Mouse (Mus musculus) heart, embryonic 14.5 days (tissue): ENCODE measurements at regions not wholly inside any gene's neighbourhood (a gene's known extent, or its start where the extent isn't known, plus 50 kb on each side); places are given as distances from the start of the nearest gene placed in this dataset.
"Not testable (repeated sequence)": the region's sequence is repeated elsewhere in the genome, so short reads cannot be mapped to it uniquely, and the experiment has no call there.

Experiments
- ATAC-seq: fragments of 200-750 bp; cut with Nextera tagmentation; 2 replicates; pipeline ENCODE4 v1.8.0; 2017; ENCODE audit warnings: low read depth, moderate TSS enrichment; ENCODE audit not compliant: insufficient number of reproducible peaks, insufficient read depth, low FRiP score
- H3K27ac ChIP-seq, 2 experiments: fragments of 200-500 bp in 1 of 2; fragments of 300-500 bp in 1 of 2; sonication (generic) in 1 of 2; replicated peaks in 1 of 2; 2 replicates each; pipeline ENCODE4 v1.5.1; 2012 to 2014; ENCODE audit warnings: low read depth in 2 of 2, low read length in 2 of 2, control low read depth in 1 of 2, mild to moderate bottlenecking in 1 of 2, mixed read lengths in 1 of 2; ENCODE audit not compliant: control insufficient read depth in 1 of 2, insufficient read depth in 1 of 2
- H3K27me3 ChIP-seq: fragments of 300-500 bp; sonication (generic); 2 replicates; pipeline ENCODE4 v1.6.1; 2014; ENCODE audit warnings: mild to moderate bottlenecking, low read length, control low read depth; ENCODE audit not compliant: control insufficient read depth, insufficient read depth
- H3K36me3 ChIP-seq: fragments of 300-500 bp; sonication (generic); 2 replicates; pipeline ENCODE4 v1.6.1; 2014; ENCODE audit warnings: mild to moderate bottlenecking, control low read depth, low read length, mixed read lengths; ENCODE audit not compliant: control insufficient read depth, insufficient read depth
- H3K4me1 ChIP-seq, 2 experiments: fragments of 200-500 bp in 1 of 2; fragments of 300-500 bp in 1 of 2; sonication (generic) in 1 of 2; 2 replicates each; pipeline ENCODE4 v1.6.1; 2012 to 2014; ENCODE audit warnings: low read length in 2 of 2, control low read depth in 1 of 2, mixed read lengths in 1 of 2; ENCODE audit not compliant: control insufficient read depth in 2 of 2, insufficient read depth in 2 of 2
- H3K4me2 ChIP-seq: fragments of 300-500 bp; sonication (generic); 2 replicates; pipeline ENCODE4 v1.6.1; 2014; ENCODE audit warnings: mild to moderate bottlenecking, low read length
- H3K4me3 ChIP-seq, 2 experiments: fragments of 200-500 bp in 1 of 2; fragments of 300-500 bp in 1 of 2; sonication (generic) in 1 of 2; 2 replicates each; pipeline ENCODE4 v1.5.1; 2012 to 2014; ENCODE audit warnings: low read length in 2 of 2, mild to moderate bottlenecking in 2 of 2, control low read depth in 1 of 2, low read depth in 1 of 2, moderate library complexity in 1 of 2; ENCODE audit not compliant: control insufficient read depth in 1 of 2, insufficient read depth in 1 of 2
- H3K9ac ChIP-seq: fragments of 300-500 bp; sonication (generic); 2 replicates; pipeline ENCODE4 v1.6.1; 2014; ENCODE audit warnings: mild to moderate bottlenecking, low read length
- H3K9me3 ChIP-seq: fragments of 300-500 bp; sonication (generic); 2 replicates; pipeline ENCODE4 v1.6.1; 2016; ENCODE audit warnings: low read length, control low read depth; ENCODE audit not compliant: control insufficient read depth
- WGBS: fragments of 180-500 bp; shearing (Covaris S2); extraction: QIAGEN DNeasy Blood & Tissue Kit; methylation state at CpG from one replicate; pipeline ENCODE4 v1.1.7; 2014; 5-methylcytosine and 5-hydroxymethylcytosine counted together

GRCm38 (mm10) chr17:84859916-84860315 is 69.3 kb upstream of the Lrpprc start:
- WGBS = 73% methylated on average over 8 of the region's 8 CpGs
- Histone ChIP-seq H3K9me3 (no peaks in the 10 kb centered on the region), H3K9ac (no peak overlapping the region), H3K4me1 (peaks cover 0 to 8% of the 10 kb centered on the region in 2 experiments; a peak in 1 of 4 replicates), H3K27me3 (no peaks in the 10 kb centered on the region), H3K27ac (no peak overlapping the region), H3K4me3 (no peak overlapping the region), H3K4me2 (no peak overlapping the region), H3K36me3 (no peaks in the 10 kb centered on the region)
- ATAC-seq = no peak

- no peak overlapping the region for H3K9ac ChIP-seq
- no peak overlapping the region for H3K4me2 ChIP-seq
- H3K4me3 ChIP-seq = no peak overlapping the region
- peaks cover 3 to 13% of the 10 kb centered on the region in 2 experiments; a peak in 3 of 4 replicates for H3K4me1 ChIP-seq
- 68% methylated on average over 4 of the region's 4 CpGs for WGBS
- no peak for ATAC-seq
- H3K9me3 ChIP-seq = no peaks in the 10 kb centered on the region
- no peak overlapping the region for H3K27ac ChIP-seq
- H3K27me3 ChIP-seq = no peaks in the 10 kb centered on the region
- H3K36me3 ChIP-seq = no peaks in the 10 kb centered on the region
Observed at GRCm38 (mm10) chr17:84860835-84861234, 70.2 kb upstream of the Lrpprc start.

DNA sequence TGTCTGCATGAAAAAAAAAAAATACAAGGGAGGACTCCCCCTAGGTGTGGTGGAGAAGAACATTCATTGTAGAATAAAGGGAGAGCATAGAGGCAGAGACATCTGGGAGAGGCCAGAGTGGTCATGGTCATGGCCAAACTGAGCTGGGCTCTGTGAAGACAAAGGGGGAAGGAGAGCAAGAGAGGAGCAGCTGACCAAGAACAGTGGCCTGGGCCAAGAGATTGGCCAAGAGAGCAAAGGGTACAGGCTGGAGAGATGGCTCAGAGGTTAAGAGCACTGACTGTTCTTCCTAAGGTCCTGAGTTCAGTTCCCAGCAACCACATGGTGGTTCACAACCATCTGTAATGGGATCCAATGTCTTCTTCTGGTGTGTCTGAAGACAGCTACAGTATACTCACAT is 73.6 kb upstream of the Lrpprc start:
- peaks cover 3 to 13% of the 10 kb centered on the region in 2 experiments; a peak in 3 of 4 replicates for H3K4me1 ChIP-seq
- H3K4me2 ChIP-seq, H3K9ac ChIP-seq, H3K27ac ChIP-seq, H3K27me3 ChIP-seq, H3K4me3 ChIP-seq, ATAC-seq, H3K9me3 ChIP-seq, H3K36me3 ChIP-seq: not testable (repeated sequence)

DNA sequence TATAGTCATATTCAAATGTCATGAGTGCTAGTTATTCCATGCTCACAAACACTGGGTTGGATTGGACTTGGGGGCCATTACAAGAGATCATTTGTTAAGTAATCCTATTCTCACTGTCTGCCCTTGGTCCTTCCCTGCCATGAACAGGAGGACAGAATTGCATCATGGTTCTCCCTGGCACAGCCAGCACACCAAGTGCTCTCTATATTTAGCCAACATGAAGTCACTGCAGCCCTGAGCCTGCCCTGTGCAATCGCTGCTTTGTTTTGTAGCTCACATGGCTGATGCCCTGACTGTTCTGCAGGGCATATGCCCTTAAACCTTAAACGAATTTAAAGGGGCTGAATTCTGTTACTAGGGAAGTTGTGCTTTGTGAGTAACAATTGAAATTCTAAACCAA is 74.6 kb upstream of the Lrpprc start:
- Histone ChIP-seq H3K4me1 (peaks cover 3 to 13% of the 10 kb centered on the region in 2 experiments; a peak in 3 of 4 replicates), H3K27me3 (no peaks in the 10 kb centered on the region), H3K9ac (peak overlapping the region; percentile 12; the same call in 1 of the 2 replicates), H3K36me3 (no peaks in the 10 kb centered on the region), H3K27ac (peak overlapping the region; percentile 73 to 78), H3K9me3 (0 out of 2 replicates have a peak, but pooled peaks cover 4% of the 10 kb centered on the region), H3K4me3 (no peak overlapping the region), H3K4me2 (peak overlapping the region; percentile 1; the same call in 1 of the 2 replicates)
- WGBS = 28% methylated on average over 2 of the region's 2 CpGs
- ATAC-seq = peak; percentile 78; the same call in 1 of the 2 replicates

DNA sequence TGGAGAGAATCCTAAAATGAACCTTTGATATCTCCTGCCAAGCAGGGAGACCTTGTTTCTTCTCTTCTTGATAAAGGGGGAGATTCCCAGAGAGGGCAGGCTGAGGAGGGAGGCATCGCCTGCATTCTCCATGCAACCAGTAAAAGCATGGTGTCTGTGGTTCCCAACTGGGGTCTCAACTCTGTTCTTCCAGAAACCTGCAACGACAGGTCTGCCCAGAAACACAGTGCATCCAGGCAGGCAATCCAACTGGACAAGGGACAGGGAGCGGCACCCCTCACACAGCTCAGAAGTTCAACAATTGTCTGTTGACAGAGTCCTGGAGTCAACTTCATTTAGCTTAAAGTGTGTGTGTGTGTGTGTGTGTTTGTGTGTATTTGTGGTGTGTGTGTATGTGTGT is 75.0 kb upstream of the Lrpprc start:
- Histone ChIP-seq H3K9me3 (0 out of 2 replicates have a peak, but pooled peaks cover 4% of the 10 kb centered on the region), H3K27me3 (no peaks in the 10 kb centered on the region), H3K4me1 (peaks cover 3 to 13% of the 10 kb centered on the region in 2 experiments; a peak in 3 of 4 replicates), H3K36me3 (no peaks in the 10 kb centered on the region), H3K4me3 (no peak overlapping the region), H3K27ac (peak overlapping the region; percentile 73 to 78), H3K4me2 (peak overlapping the region; percentile 1; the same call in 1 of the 2 replicates), H3K9ac (peak overlapping the region; percentile 12; the same call in 1 of the 2 replicates)
- ATAC-seq = no peak
- WGBS = 60% methylated on average over 3 of the region's 3 CpGs

- ATAC-seq = no peak
- whole genome bisulfite sequencing = 83% methylated on average over 3 of the region's 3 CpGs
- H3K27me3 ChIP-seq = no peaks in the 10 kb centered on the region
- H3K9me3 ChIP-seq = 0 out of 2 replicates have a peak, but pooled peaks cover 4% of the 10 kb centered on the region
- H3K4me2 ChIP-seq = no peak overlapping the region
- H3K9ac ChIP-seq = no peak overlapping the region
- H3K36me3 ChIP-seq = no peaks in the 10 kb centered on the region
- no peak overlapping the region for H3K4me3 ChIP-seq
- peaks cover 3 to 8% of the 10 kb centered on the region in 2 experiments; a peak in 3 of 4 replicates for H3K4me1 ChIP-seq
- H3K27ac ChIP-seq = no peak overlapping the region
Observed at GRCm38 (mm10) chr17:84869074-84869722, 78.6 kb upstream of the Lrpprc start.

- Histone ChIP-seq H3K9me3 (no peaks in the 10 kb centered on the region), H3K4me1 (no peaks in the 10 kb centered on the region), H3K4me3 (no peak overlapping the region), H3K27ac (no peak overlapping the region), H3K36me3 (no peaks in the 10 kb centered on the region), H3K27me3 (no peaks in the 10 kb centered on the region), H3K9ac (no peak overlapping the region), H3K4me2 (no peak overlapping the region)
- WGBS = 76% methylated on average over 7 of the region's 7 CpGs
- ATAC-seq = no peak
Observed at GRCm38 (mm10) chr17:84873554-84873953, 83.0 kb upstream of the Lrpprc start.

- no peaks in the 10 kb centered on the region for H3K36me3 ChIP-seq
- H3K4me2 ChIP-seq = no peak overlapping the region
- no peak for ATAC-seq
- no peaks in the 10 kb centered on the region for H3K9me3 ChIP-seq
- H3K27me3 ChIP-seq = no peaks in the 10 kb centered on the region
- H3K9ac ChIP-seq = no peak overlapping the region
- H3K27ac ChIP-seq = no peak overlapping the region
- WGBS = 62% methylated on average over 6 of the region's 6 CpGs
- no peaks in the 10 kb centered on the region for H3K4me1 ChIP-seq
- H3K4me3 ChIP-seq = no peak overlapping the region
Observed at GRCm38 (mm10) chr17:84874494-84874893, 82.0 kb upstream of the Ppm1b start.
